Mouse (Mus musculus) megakaryocyte-erythroid progenitor cell, adult 5-6 weeks (primary cell): ENCODE results near the gene Tgif1. TPM values are rescaled to one million over a fixed set of nuclear protein-coding genes. Genes with fewer than 3 reads are reported as not detected.
"Not testable (repeated sequence)": the region's sequence is repeated elsewhere in the genome, so short reads cannot be mapped to it uniquely, and the experiment has no call there.

Experiments
- ATAC-seq: replicated peaks from 2 replicates; pipeline ENCODE4 v1.8.0; 2016; ENCODE audit warnings: mild to moderate bottlenecking, inconsistent platforms; ENCODE audit not compliant: severe bottlenecking, poor library complexity, low FRiP score, low TSS enrichment
- total RNA-seq, 2 experiments: library from RNA; stranded (forward) in 1 of 2; stranded (reverse) in 1 of 2; fragments of 200-1000, 215-1000 nt in 1 of 2; fragments of >200 nt in 1 of 2; fragmentation: Nextera tagmentation in 1 of 2; gene quantifications; 2 replicates each; pipeline ENCODE4 v1.2.3; 2014 to 2017

Gene Tgif1
- total RNA-seq, 2 experiments from 2014 or later, result 25.0 to 43.6 TPM

DNA sequence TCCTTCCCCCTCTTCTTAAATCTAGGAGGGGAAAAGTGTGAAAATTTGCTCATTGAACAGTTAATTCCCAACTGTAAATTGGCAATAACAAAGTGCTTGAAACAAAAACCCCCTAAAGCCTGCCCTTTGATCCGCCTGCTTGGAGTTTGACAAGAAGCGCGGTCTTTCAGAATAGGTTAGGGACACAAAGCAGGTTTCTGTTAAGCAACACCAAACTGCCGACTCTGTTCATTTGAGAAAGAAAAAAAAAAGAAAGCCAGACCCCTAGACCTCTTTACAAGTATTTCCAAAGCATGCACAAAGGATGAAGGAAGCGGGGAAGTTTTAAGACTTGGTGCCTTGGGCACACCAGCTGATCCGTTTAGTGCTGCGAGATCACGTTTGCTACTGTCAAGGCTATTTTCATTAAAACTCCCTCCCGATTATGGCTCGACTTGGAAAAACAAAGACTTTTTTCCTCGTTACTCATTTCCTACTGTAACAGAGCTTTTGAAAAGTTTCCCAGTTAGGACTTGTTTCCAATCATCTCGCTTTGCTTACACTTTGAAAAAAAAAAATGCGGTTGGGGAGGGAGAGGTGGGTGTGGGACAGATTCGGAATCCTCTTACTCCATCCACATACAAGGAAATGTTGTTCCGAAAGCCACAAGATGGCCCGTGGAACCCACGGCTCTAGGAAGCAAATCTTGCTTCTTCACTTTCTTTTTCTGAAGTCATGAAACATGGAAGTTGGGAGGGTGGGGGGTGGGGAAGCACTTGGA lies 5.4 kb downstream of the Tgif1 start:
- no peak for ATAC-seq

DNA sequence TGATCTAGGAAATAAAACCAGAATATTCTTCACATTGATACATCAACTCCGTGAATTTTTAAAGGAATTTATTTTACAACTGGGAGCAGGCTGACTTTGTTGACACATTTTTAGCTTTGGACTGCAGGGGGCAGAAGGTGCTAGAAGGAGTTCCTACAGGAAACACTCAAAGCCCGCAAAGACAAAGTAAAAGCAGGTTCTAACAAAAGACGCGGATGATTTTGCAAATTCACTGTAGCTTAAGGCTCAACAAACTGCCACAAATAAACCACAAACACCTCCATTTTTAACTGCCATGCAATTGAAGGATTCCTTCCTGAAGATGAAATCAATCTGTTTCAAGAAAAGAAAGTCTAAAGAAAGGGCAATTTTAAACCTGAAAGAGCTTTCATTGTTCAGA lies 6.3 kb downstream of the Tgif1 start:
- ATAC-seq, result peak; percentile 25; the same call in 1 of the 2 replicates

DNA sequence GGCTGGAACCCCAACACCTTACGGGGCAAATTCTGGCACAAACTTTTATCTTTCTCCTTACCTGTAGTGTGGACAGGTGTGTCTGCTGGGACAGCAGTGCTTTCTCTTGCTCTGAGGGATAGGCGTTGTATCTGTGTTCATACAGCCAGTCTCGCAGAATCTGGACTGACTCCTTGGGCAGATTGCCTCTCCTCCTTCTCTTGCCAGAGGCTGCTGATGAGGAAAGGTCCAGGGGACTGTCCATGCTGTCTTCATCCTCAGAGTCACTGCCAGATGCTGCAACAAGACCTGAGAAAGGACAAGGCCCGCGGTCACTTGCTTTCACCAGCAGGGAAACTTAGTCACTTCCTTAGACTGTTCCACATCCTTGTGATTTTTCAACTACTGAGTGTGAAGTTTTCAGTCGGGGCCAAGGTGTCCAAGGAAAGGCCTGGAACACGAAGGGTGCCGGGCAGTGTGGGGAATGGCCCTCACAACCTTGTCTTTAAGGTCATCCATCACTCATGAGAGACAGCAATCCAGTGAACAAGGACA lies 7.2 kb downstream of the Tgif1 start:
- no peak for ATAC-seq

DNA sequence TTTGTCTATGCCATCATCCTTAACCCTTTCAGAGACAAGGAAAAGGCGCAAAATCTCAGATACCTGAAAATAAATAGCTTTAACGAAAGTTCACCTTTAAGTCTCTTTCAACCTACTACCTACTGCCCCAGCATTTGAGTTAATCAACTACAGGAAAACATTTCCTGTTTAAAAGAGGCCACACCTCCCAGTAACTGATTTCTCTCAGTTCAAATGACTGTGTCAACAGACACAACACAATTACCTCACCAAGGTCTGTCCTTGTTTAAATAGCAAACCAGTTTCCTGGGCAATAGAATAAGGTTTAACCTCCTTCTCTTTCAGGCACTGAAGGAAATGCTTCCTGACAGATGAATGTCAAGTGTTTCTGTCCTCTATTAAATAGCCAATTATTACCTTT lies 7.8 kb downstream of the Tgif1 start:
- no peak for ATAC-seq

DNA sequence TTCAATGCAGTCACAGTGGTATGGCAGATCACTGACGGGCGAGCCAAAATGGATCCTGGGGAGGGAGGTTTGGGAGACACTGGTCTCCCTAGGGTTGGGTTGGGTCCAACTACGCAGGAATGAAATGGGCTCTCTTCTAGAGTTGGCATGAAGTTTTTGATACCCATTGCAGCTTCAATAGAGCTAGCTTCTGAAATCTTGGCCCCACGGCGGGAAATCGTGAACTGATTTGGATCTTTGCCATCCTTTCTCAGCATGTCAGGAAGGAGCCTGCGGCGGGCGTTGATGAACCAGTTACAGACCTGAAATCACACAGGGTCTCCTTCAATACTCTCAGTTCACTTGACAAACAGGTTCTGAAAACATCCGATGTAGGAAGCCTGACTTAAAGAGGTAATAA lies 8.4 kb downstream of the Tgif1 start:
- ATAC-seq, result no peak

DNA sequence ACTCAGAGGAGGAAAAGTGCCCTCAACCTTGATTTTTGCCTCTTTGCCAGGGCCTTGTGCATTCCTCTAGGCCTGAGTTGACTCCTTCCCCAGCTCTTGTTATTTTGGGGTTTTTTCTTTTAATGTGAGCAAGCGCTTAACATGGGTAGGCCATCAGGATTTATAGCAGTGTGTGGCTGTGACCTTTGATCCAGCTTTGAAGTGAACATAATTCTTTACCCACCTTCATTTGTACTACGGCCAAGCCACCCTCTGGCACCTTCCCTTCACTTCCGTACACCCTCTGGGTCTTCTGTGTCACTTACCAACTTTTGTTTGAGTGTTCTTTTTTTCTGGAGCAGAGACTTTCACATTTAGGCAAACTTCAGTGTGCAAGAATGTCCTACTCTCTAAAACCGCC lies 10.1 kb downstream of the Tgif1 start:
- ATAC-seq, result no peak

DNA sequence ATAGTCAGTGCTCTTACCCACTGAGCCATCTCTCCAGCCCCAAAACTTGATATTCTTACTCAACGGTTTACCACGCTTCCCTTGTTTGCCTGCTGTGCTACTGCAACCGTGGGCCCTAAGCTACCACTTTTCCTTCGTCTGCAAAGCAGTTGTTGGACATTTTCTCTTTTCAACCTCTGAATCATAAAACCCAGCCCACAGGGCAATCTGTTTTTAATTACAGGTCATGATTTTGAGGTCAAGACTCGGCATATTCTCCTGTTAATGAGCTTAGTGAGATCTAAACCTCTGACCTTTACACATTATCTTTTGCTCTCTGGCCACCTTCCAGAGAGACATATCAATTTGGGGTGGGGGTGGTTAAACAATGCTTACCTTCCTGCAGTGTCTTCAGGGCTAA lies 14.8 kb downstream of the Tgif1 start:
- ATAC-seq, result no peak

DNA sequence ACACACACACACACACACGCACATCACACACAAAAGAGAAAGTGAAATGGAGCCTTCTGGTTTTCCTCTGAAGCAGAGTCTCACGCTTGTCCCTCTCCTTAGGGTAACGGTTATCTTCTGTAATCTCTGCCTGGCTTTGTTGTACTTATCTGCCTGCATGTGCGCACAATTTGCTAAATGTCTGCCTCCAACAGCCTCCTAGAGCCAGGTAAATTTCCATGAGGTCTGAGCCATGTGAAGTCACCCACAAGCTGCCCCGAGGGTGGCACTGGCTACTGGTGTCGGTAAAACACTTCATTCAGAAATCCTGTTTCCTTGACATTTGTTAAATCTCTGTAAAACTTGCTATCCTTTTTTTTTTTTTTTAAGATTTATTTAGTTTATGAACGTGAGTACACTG lies 15.3 kb downstream of the Tgif1 start:
- no peak for ATAC-seq

DNA sequence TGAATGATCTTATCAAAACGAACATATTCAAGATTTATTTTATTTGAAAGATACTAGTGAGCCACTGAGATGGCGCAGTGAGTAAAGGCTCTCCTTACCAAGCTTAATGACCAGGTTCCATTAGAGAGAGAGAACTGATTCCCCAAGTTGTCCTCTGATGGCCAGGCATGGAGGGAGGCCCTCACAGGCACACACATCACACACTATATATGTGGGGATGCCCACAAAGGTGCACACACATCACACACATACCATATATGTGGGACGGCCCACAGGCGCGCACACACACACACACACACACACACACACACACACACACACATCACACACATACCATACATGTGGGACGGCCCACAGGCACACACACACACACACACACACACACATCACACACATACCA lies 15.9 kb downstream of the Tgif1 start:
- ATAC-seq, result not testable (repeated sequence)

DNA sequence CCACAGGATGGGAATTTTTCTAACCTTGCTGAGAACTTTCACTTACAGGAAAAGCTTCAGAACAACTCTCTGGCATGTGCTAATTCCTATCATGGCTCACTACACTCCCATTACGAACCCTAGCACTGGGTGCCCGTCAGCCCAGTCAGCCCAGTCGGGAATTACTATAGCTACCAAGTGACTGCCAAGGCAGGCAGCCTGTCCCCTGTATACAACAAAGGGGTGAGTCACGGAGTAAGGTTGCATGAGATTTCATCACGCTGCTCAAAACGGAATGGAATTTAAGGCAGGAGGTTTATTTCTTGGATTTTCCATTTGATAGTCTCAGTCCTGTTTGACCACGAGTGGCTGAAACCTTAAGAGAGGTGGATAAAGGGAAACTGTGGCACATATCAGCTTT lies 16.5 kb downstream of the Tgif1 start:
- ATAC-seq, result no peak

DNA sequence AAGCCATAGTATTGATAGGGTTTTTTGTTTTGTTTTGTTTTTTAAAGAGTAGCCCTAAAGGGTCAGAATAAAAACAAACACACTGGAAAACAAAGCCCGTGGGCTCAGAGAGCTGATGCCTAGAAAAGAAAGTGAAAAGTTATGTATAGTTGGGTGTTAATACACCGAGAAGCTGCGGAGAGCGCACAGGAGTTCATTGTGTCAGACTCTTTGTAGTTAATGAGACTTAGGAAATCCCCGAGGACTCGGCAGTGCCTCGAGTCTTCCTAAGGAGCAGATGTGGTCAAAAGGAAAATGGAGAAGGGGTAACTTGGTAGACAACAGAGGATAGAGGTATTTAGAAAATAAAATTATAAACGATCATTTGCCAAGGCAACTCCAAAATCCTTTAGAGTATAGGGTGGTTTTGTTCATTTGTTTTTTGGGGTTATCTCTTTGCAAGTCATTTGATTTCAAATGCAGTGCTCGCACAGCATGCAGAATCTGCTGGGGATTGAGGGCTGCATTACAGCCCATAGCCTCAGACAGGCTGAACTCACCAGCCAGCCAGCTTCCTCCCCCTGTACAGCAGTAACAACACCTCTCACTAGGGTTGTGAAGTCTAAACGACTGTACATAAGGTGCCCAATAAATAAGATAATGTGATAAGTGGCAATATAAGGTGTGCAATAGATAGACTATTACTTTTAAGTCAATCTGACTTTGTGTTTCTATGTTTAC lies 18.1 kb downstream of the Tgif1 start:
- ATAC-seq, result no peak

DNA sequence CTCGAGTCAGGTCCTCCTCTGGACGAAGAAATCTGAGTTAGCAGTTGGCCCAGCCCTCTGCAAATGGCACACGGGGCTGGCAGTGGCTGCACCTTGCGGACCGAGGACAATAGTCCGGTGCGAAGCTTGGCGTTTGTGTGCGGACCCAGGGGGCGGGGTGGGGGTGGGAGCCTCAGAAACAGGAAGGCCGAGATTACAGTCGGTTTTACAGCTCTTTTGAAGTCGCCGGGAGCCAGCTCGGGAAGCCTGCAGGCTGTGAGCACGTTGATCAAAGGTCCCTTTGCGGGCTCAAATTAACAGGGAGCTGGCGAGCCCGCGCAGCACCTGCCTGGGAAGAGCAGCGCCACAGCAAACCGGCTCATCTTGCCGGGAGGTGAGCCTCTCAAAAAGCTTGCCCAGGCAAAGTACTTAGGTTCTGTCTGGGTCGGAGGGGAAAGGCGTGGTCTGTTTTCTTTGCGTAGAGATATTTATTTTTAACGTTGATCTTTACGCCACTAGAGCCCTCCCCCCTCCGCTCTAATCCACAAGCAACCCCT lies 18.8 kb downstream of the Tgif1 start:
- peak; percentile 22; the same call in 1 of the 2 replicates for ATAC-seq

DNA sequence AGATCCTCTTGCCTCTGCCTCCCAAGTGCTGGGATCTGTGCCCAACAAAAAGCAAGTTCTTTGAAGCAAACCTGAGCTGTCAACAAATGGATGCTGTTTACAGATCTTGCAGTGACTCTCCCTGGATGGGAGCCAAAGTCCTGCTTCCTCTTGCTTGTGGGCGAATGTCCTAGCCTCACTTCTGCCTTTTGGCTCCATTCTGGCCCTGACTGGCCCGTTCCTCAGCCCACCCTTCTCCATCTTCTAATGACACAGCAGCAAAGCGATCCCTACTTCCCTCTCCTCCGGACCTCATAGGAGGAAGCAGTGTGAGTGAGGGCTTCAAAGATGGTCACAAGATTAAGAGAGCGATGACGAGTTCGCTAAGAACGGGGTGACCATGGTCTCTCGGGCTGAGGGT lies 20.8 kb downstream of the Tgif1 start:
- ATAC-seq, result no peak

DNA sequence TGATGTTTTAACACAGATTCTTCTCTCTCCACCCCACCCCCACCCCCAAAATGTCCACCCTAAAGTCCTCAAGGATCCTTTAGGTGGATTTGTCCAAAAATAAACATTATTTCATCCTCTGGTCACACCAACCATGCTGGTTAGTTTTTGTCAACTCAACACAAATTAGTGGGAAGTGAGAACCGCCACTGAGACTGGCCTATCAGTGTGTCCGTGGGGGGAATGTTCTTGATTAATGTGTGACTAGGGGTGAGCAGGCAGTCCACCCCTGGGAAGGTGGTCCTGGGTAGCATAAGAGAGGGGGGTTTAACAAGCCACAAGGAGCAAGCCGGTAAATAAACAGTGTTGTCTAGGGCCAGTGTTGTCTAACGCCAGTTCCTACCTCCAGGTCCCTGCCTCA lies 21.8 kb downstream of the Tgif1 start:
- ATAC-seq, result no peak

DNA sequence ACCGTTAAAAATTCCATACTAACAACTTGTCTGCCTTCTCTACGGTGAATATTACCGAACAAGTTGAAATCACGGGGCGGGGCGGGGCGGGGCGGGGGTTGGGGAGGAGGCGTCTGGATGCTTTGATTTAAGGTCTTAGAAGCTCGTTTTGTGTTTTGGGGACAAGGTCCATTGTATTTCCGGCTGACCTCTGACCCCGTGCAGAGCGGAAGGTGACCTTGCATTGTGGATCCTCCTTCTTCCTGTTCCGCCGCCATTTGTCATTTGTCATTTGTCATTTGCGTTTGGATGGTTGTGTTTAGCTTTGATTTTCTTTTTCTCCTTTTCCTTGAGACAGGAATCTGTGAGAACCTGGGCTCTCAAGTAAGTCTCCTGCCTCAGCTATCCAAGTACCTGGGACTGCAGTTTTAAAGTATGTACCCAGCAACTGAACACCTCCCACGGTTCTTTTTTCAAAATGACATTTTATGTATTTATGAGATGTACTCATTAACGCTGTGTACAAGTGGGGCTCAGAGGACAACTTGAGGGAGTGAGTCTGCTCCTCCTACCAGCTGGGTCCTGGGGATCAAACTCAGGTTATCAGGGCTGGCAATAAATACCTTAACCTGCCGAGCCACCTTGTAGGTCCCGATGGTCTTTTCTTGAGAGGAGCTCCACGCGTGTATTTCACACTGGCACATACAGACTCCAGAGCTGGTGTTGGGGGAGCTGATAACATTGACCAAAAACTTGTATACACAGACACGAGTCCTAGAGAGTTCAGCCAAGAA lies 23.2 kb downstream of the Tgif1 start:
- ATAC-seq, result no peak

DNA sequence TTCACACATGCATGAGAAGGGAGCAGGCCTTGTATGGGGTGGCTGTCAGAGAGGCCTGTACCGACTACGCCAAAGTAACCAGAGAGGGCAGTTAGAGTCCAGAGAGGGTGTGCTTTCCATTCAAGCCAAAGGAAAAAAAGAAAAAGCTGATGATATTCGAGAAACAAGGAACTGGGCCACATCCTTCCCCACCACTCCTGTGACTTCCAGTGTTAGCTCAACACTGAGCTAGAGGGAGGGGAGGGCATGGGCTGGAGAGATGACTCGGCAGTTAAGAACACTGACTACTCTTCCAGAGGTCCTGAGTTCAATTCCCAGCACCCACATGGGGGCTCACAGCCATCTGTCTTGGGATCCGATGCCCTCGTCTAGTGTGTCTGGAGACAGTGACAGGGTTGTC lies 24.1 kb downstream of the Tgif1 start:
- ATAC-seq, result no peak

DNA sequence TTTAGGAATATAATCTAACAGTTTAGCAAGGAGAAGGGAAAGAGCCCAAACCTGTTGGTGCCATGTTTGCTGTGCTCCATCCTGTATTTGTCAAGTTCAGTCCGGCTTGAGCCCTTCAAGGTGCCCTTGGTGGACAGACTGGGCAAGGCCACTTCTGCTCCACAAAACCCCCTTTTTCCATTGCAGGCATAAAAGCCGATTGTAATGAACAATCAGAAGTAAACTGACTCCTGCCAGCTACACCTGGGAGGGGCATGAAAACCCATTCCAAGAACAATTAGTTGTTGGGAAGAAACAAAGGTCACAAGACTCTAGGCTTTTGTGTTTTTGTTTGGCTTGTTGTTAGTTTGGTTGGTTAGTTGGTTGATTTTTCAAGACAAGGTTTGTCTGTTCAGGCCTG lies 24.8 kb downstream of the Tgif1 start:
- no peak for ATAC-seq

DNA sequence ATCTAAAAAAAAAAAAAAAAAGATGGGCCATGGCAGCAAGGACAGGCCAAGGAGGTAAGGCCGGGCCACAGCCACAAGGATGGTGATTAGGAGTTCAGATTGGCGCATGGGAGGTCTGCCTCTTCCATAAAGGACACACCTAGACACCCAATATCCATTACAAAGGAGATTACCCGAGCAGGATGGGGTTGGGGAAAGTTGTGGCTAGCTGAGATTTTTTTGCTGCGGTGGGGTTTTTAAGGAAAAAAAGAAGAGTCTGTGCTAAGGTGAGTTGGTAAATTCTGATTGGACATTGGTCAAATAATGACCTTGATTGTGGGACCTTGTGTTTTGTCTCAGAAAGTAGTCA lies 25.2 kb downstream of the Tgif1 start:
- no peak for ATAC-seq

DNA sequence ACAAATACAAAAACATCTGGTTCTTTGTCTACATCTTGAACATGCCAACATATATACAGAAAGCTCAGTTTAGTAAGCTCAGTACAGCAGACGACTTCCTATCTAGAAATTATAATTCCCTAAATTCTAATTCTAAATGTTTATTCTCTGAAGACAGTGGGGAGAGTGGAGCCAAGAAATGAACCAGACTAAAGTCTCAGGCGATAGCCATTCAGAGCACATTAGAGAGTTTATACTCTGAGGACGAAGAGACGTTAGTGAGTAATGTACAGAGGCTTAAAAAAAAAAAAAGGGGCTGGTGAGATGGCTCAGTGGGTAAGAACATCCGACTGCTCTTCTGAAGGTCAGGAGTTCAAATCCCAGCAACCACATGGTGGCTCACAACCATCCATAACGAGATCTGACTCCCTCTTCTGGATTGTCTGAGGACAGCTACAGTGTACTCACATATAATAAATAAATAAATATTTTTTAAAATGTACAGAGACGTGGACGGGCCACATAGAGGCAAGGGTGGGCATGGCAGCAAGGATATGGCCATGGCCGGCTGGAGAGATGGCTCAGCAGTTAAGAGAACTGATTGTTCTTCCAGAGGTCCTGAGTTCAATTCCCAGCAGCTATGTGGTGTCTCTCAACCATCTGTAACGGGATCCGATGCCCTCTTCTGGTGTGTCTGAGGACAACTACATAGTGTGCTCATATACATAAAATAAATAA lies 25.7 kb downstream of the Tgif1 start:
- ATAC-seq, result not testable (repeated sequence)
